Mouse (Mus musculus) hindbrain, embryonic 15.5 days (tissue): ENCODE data around the gene Slc6a9. TPM values are rescaled to one million over a fixed set of nuclear protein-coding genes. Genes with fewer than 3 reads are reported as not detected.

ENCODE experiments used
- ATAC-seq: fragments of 200-750 bp; cut with Nextera tagmentation; 2 replicates; pipeline ENCODE4 v1.8.0; 2017; ENCODE audit warnings: low read depth, moderate number of reproducible peaks, moderate TSS enrichment; ENCODE audit not compliant: low FRiP score
- H3K27ac ChIP-seq: fragments of 300-500 bp; sonication (generic); replicated peaks from 2 replicates; pipeline ENCODE4 v1.5.1; 2015; ENCODE audit warnings: mild to moderate bottlenecking, inconsistent platforms
- H3K27me3 ChIP-seq: fragments of 300-500 bp; sonication (generic); 2 replicates; pipeline ENCODE4 v1.6.1; 2015; ENCODE audit warnings: control low read depth, inconsistent platforms
- H3K36me3 ChIP-seq: fragments of 300-500 bp; sonication (generic); 2 replicates; pipeline ENCODE4 v1.6.1; 2015; ENCODE audit warnings: control low read depth, inconsistent platforms
- H3K4me1 ChIP-seq: fragments of 300-500 bp; sonication (generic); replicated peaks from 2 replicates; pipeline ENCODE4 v1.6.1; 2015; ENCODE audit warnings: control low read depth, inconsistent platforms
- H3K4me2 ChIP-seq: fragments of 300-500 bp; sonication (generic); 2 replicates; pipeline ENCODE4 v1.6.1; 2015; ENCODE audit warnings: moderate library complexity, mild to moderate bottlenecking, inconsistent platforms
- H3K4me3 ChIP-seq: fragments of 300-500 bp; sonication (generic); 2 replicates; pipeline ENCODE4 v1.5.1; 2015; ENCODE audit warnings: mild to moderate bottlenecking, inconsistent platforms
- H3K9ac ChIP-seq: fragments of 300-500 bp; sonication (generic); 2 replicates; pipeline ENCODE4 v1.6.1; 2015; ENCODE audit warnings: inconsistent platforms
- H3K9me3 ChIP-seq: fragments of 300-500 bp; sonication (generic); 2 replicates; pipeline ENCODE4 v1.6.1; 2016; ENCODE audit warnings: control low read depth, inconsistent platforms
- WGBS: fragments of 180-500 bp; shearing (Covaris S2); methylation state at CpG from one replicate; pipeline ENCODE4 v1.1.7; 2015; 5-methylcytosine and 5-hydroxymethylcytosine counted together
- polyA plus RNA-seq: library from polyadenylated mRNA; unstranded; fragments of >200 nt; fragmentation: Nextera tagmentation; extraction: Ambion mirVana; gene quantifications from 2 replicates; pipeline ENCODE4 v1.2.1, GENCODE M21; 2015

The Slc6a9 gene
- polyA plus RNA-seq, 1 experiment from 2014 or later: 48.1 TPM

- no peak for ATAC-seq
- Histone ChIP-seq H3K9me3 (no peaks in the 10 kb centered on the region), H3K4me3 (no peak overlapping the region), H3K9ac (no peak overlapping the region), H3K4me2 (no peak overlapping the region), H3K4me1 (peaks cover 14% of the 10 kb centered on the region), H3K27ac (no peak overlapping the region), H3K36me3 (no peaks in the 10 kb centered on the region), H3K27me3 (no peaks in the 10 kb centered on the region)
- 90% methylated on average over 5 of the region's 5 CpGs for WGBS
Observed at GRCm38 (mm10) chr4:117844467-117844866, 10.2 kb downstream of the Slc6a9 start.

GRCm38 (mm10) chr4:117845316-117845715 is 11.0 kb downstream of the Slc6a9 start:
- Histone ChIP-seq H3K27ac (no peak overlapping the region), H3K36me3 (no peaks in the 10 kb centered on the region), H3K4me2 (no peak overlapping the region), H3K27me3 (no peaks in the 10 kb centered on the region), H3K4me3 (no peak overlapping the region), H3K9me3 (no peaks in the 10 kb centered on the region), H3K4me1 (peaks cover 22% of the 10 kb centered on the region), H3K9ac (no peak overlapping the region)
- ATAC-seq: no peak
- 51% methylated on average over 11 of the region's 11 CpGs for WGBS

GRCm38 (mm10) chr4:117846261-117846660 is 12.0 kb downstream of the Slc6a9 start:
- no peaks in the 10 kb centered on the region for H3K9me3 ChIP-seq
- 98% methylated on average over 4 of the region's 4 CpGs for WGBS
- no peak for ATAC-seq

GRCm38 (mm10) chr4:117847011-117847410 is 12.7 kb downstream of the Slc6a9 start:
- ATAC-seq: no peak; the same call in 1 of the 2 replicates
- 0 out of 2 replicates have a peak overlapping the region, but pooled peaks have one; percentile 5 for H3K27ac ChIP-seq
- WGBS: 17% methylated on average over 2 of the region's 2 CpGs
- H3K4me2 ChIP-seq: no peak overlapping the region
- H3K4me1 ChIP-seq: peaks cover 22% of the 10 kb centered on the region
- no peak overlapping the region for H3K4me3 ChIP-seq
- H3K9me3 ChIP-seq: no peaks in the 10 kb centered on the region
- no peaks in the 10 kb centered on the region for H3K36me3 ChIP-seq
- 0 out of 2 replicates have a peak overlapping the region, but pooled peaks have one; percentile 10 for H3K9ac ChIP-seq
- no peaks in the 10 kb centered on the region for H3K27me3 ChIP-seq

More at GRCm38 (mm10) chr4:117846261-117846660, 12.0 kb downstream of the Slc6a9 start:
- Histone ChIP-seq H3K27me3 (no peaks in the 10 kb centered on the region), H3K4me2 (no peak overlapping the region), H3K4me3 (no peak overlapping the region), H3K9ac (no peak overlapping the region), H3K4me1 (peaks cover 22% of the 10 kb centered on the region), H3K27ac (0 out of 2 replicates have a peak overlapping the region, but pooled peaks have one; percentile 5), H3K36me3 (no peaks in the 10 kb centered on the region)

GRCm38 (mm10) chr4:117849063-117849462 is 14.8 kb downstream of the Slc6a9 start:
- H3K27me3 ChIP-seq: no peaks in the 10 kb centered on the region
- no peaks in the 10 kb centered on the region for H3K9me3 ChIP-seq
- peak overlapping the region; percentile 26 for H3K4me2 ChIP-seq
- 46% methylated on average over 17 of the region's 17 CpGs for WGBS
- no peaks in the 10 kb centered on the region for H3K36me3 ChIP-seq
- peaks cover 22% of the 10 kb centered on the region for H3K4me1 ChIP-seq
- peak overlapping the region; percentile 63 for H3K27ac ChIP-seq
- no peak overlapping the region for H3K4me3 ChIP-seq
- H3K9ac ChIP-seq: no peak overlapping the region
- ATAC-seq: peak; percentile 31; the same call in 1 of the 2 replicates

- no peaks in the 10 kb centered on the region for H3K36me3 ChIP-seq
- H3K9ac ChIP-seq: no peak overlapping the region
- peak overlapping the region; percentile 26 for H3K4me2 ChIP-seq
- H3K9me3 ChIP-seq: no peaks in the 10 kb centered on the region
- no peak overlapping the region for H3K4me3 ChIP-seq
- peak overlapping the region; percentile 69 for H3K27ac ChIP-seq
- 19% methylated on average over 5 of the region's 5 CpGs for WGBS
- H3K27me3 ChIP-seq: no peaks in the 10 kb centered on the region
- H3K4me1 ChIP-seq: peaks cover 22% of the 10 kb centered on the region
- peak; percentile 80 for ATAC-seq
Observed at GRCm38 (mm10) chr4:117849506-117849905, 15.2 kb downstream of the Slc6a9 start.

GRCm38 (mm10) chr4:117850176-117850575 is 15.9 kb downstream of the Slc6a9 start:
- no peaks in the 10 kb centered on the region for H3K9me3 ChIP-seq
- ATAC-seq: no peak
- peak overlapping the region; percentile 69 for H3K27ac ChIP-seq
- H3K4me1 ChIP-seq: peaks cover 25% of the 10 kb centered on the region
- no peak overlapping the region for H3K4me3 ChIP-seq
- no peaks in the 10 kb centered on the region for H3K27me3 ChIP-seq
- no peak overlapping the region for H3K9ac ChIP-seq
- WGBS: 73% methylated on average over 7 of the region's 7 CpGs
- H3K4me2 ChIP-seq: 0 out of 2 replicates have a peak overlapping the region, but pooled peaks have one; percentile 26
- no peaks in the 10 kb centered on the region for H3K36me3 ChIP-seq

GRCm38 (mm10) chr4:117850871-117851270 is 16.6 kb downstream of the Slc6a9 start:
- Histone ChIP-seq H3K4me2 (no peak overlapping the region), H3K36me3 (no peaks in the 10 kb centered on the region), H3K4me3 (no peak overlapping the region), H3K27ac (0 out of 2 replicates have a peak overlapping the region, but pooled peaks have one; percentile 69), H3K9me3 (no peaks in the 10 kb centered on the region), H3K9ac (no peak overlapping the region), H3K27me3 (no peaks in the 10 kb centered on the region), H3K4me1 (peaks cover 30% of the 10 kb centered on the region)
- WGBS: 77% methylated on average over 7 of the region's 7 CpGs
- ATAC-seq: no peak

GRCm38 (mm10) chr4:117852152-117852868 is 18.0 kb downstream of the Slc6a9 start:
- ATAC-seq: no peak
- H3K36me3 ChIP-seq: peaks cover 4% of the 10 kb centered on the region; the same call in 1 of the 2 replicates
- H3K27ac ChIP-seq: no peak overlapping the region
- H3K27me3 ChIP-seq: no peaks in the 10 kb centered on the region
- 85% methylated on average over 10 of the region's 10 CpGs for WGBS
- no peak overlapping the region for H3K4me3 ChIP-seq
- H3K4me2 ChIP-seq: no peak overlapping the region
- no peak overlapping the region for H3K9ac ChIP-seq
- peaks cover 24% of the 10 kb centered on the region for H3K4me1 ChIP-seq
- H3K9me3 ChIP-seq: no peaks in the 10 kb centered on the region

- 65% methylated on average over 9 of the region's 9 CpGs for WGBS
- Histone ChIP-seq H3K9me3 (no peaks in the 10 kb centered on the region), H3K9ac (no peak overlapping the region), H3K27me3 (no peaks in the 10 kb centered on the region), H3K27ac (peak overlapping the region; percentile 75), H3K4me1 (peaks cover 18% of the 10 kb centered on the region), H3K4me2 (no peak overlapping the region), H3K36me3 (peaks cover 6% of the 10 kb centered on the region; the same call in 1 of the 2 replicates), H3K4me3 (no peak overlapping the region)
- peak; percentile 59 for ATAC-seq
Observed at GRCm38 (mm10) chr4:117855146-117855545, 20.8 kb downstream of the Slc6a9 start.

- H3K36me3 ChIP-seq: peaks cover 6% of the 10 kb centered on the region; the same call in 1 of the 2 replicates
- H3K4me1 ChIP-seq: peaks cover 15% of the 10 kb centered on the region
- no peak overlapping the region for H3K27ac ChIP-seq
- H3K9ac ChIP-seq: no peak overlapping the region
- H3K4me2 ChIP-seq: no peak overlapping the region
- H3K27me3 ChIP-seq: no peaks in the 10 kb centered on the region
- H3K4me3 ChIP-seq: no peak overlapping the region
- 56% methylated on average over 3 of the region's 3 CpGs for WGBS
- ATAC-seq: peak; percentile 27
- no peaks in the 10 kb centered on the region for H3K9me3 ChIP-seq
Observed at GRCm38 (mm10) chr4:117858794-117859193, 24.5 kb downstream of the Slc6a9 start.

GRCm38 (mm10) chr4:117860570-117860969 is 26.3 kb downstream of the Slc6a9 start:
- H3K9me3 ChIP-seq: no peaks in the 10 kb centered on the region
- H3K27me3 ChIP-seq: no peaks in the 10 kb centered on the region
- no peak overlapping the region for H3K4me2 ChIP-seq
- peaks cover 9% of the 10 kb centered on the region; the same call in 1 of the 2 replicates for H3K4me1 ChIP-seq
- H3K4me3 ChIP-seq: no peak overlapping the region
- 76% methylated on average over 9 of the region's 9 CpGs for WGBS
- ATAC-seq: no peak
- H3K27ac ChIP-seq: no peak overlapping the region
- H3K9ac ChIP-seq: no peak overlapping the region
- peaks cover 6% of the 10 kb centered on the region; the same call in 1 of the 2 replicates for H3K36me3 ChIP-seq
